Mouse (Mus musculus) Patski (cell line): Measurements from ENCODE around the gene Rdh16f1. TPM values are rescaled to one million over a fixed set of nuclear protein-coding genes. Genes with fewer than 3 reads are reported as not detected.

Source experiments
- ATAC-seq: fragments of 100-300 bp; one replicate; pipeline ENCODE4 v1.8.0; 2021
- CTCF ChIA-PET: fragments of 350-600 bp; sonication (Branson Sonifier 250); formaldehyde crosslinking; loops from one replicate; lab custom pipeline; 2022; ENCODE audit warnings: inconsistent platforms; lab: Charles Lee
- POLR2A ChIA-PET: fragments of 350-600 bp; sonication (Branson Sonifier 250); formaldehyde crosslinking; loops from one replicate; lab custom pipeline; 2022; ENCODE audit warnings: antibody characterized with exemption, inconsistent platforms; lab: Charles Lee
- DNase-seq: peaks from one replicate; pipeline ENCODE4 v3.0.0-alpha.2; 2011; ENCODE audit warnings: low read depth, low spot score
- H3K27me3 ChIP-seq: fragments of 371-371 bp; one replicate; pipeline ENCODE4 v1.5.1; 2021
- CTCF ChIP-seq: fragments of 100-300 bp; IDR thresholded peaks from one replicate; pipeline ENCODE4 v1.5.1; 2021
- in situ Hi-C: fragments of 300-500 bp; cut with MboI; formaldehyde crosslinking; loops from 3 replicates; pipeline ENCODE4 v1.11.1; 2018; ENCODE audit warnings: low pct_unique_long_range_greater_than_20kb, mixed read lengths
- polyA plus RNA-seq: library from polyadenylated mRNA; unstranded; gene quantifications from one replicate; pipeline ENCODE4 v1.2.3, GENCODE M21; 2021

Gene Rdh16f1
- 0.18 TPM for polyA plus RNA-seq

- H3K27me3 ChIP-seq: no peaks in the 10 kb centered on the region
- POLR2A ChIA-PET: no interaction called here
- no peak for TF ChIP-seq CTCF
- DNase-seq: no peak
- ATAC-seq: no peak
- in situ Hi-C loops: loop anchor here (10.0 kb wide), 1 partner anchor 115 kb away; no protein-coding TSS in a partner anchor
- CTCF ChIA-PET: no interaction called here
These were observed at the start of gene Rdh16f1, which contains the start of gene Rdh1 for GRCm38 (mm10) chr10:127759181-127760110. Gene Rdh16f1 (plus strand): TSS chr10:127759787. Gene Rdh1 (plus strand): TSS chr10:127759721.

- no peak for TF ChIP-seq CTCF
- no peaks in the 10 kb centered on the region for H3K27me3 ChIP-seq
- ChIA-PET POLR2A (interaction anchor here (1.2 to 1.5 kb wide), 2 partner anchors 13 to 15 kb away, joined by 3 read pairs; no protein-coding TSS in a partner anchor), CTCF (no interaction called here)
- DNase-seq (no peak), ATAC-seq (no peak)
- in situ Hi-C loops: no loop called here
These were observed 49.3 kb upstream of the Rdh16f1 start for GRCm38 (mm10) chr10:127710331-127710730.

GRCm38 (mm10) chr10:127712736-127713135 is 46.9 kb upstream of the Rdh16f1 start:
- no peaks in the 10 kb centered on the region for H3K27me3 ChIP-seq
- no peak for TF ChIP-seq CTCF
- POLR2A ChIA-PET: no interaction called here
- CTCF ChIA-PET: interaction anchor here (1.6 kb wide), 1 partner anchor 12 kb away, joined by 5 read pairs; the partner anchor contains the start of gene Tac2
- ATAC-seq: no peak
- no peak for DNase-seq
- in situ Hi-C loops: no loop called here

- in situ Hi-C loops: no loop called here
- CTCF ChIA-PET: no interaction called here
- H3K27me3 ChIP-seq: peaks cover 19% of the 10 kb centered on the region
- POLR2A ChIA-PET: no interaction called here
- TF ChIP-seq CTCF: no peak
- ATAC-seq: no peak
- no peak for DNase-seq
These were observed 37.7 kb upstream of the Rdh16f1 start for GRCm38 (mm10) chr10:127721671-127722418.

DNA sequence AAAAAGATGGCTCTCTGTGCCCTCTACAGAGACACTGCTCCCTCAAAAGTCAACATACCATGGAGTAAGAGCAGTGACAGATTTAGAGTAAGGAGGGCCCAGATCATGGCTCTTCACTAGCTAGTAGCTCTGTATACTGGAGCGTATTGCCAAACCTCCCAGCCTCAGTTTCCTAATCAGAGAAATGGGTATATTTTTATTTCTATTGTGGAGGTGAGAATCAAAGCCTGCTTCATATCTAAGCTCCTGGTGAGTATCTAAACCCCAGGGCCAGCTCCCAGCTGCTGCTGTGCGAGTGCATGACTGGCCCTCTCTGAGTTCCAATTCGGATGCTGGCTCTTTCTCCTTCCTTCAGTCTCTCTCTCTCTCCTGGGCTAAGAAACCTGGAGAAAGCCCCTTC is 35.4 kb upstream of the Rdh16f1 start, which contains the start of gene Tac2:
Tac2 (plus strand) TSS at position 301 of the 400 bp plus-strand sequence.
- ChIA-PET CTCF (interaction anchor here (1.3 to 1.8 kb wide), 4 partner anchors 11 to 62 kb away, joined by 3 to 5 read pairs (median 4); no protein-coding TSS in a partner anchor), POLR2A (no interaction called here)
- in situ Hi-C loops: no loop called here
- DNase-seq (no peak), ATAC-seq (no peak)
- no peak for TF ChIP-seq CTCF
- H3K27me3 ChIP-seq: peaks cover 35% of the 10 kb centered on the region

- CTCF ChIA-PET: interaction anchor here (1.6 to 1.8 kb wide), 2 partner anchors 12 to 36 kb away, joined by 5 read pairs; no protein-coding TSS in a partner anchor
- in situ Hi-C loops: no loop called here
- POLR2A ChIA-PET: interaction anchor here (0.7 kb wide), 1 partner anchor 12 kb away, joined by 5 read pairs; no protein-coding TSS in a partner anchor
- no peak for TF ChIP-seq CTCF
- ATAC-seq (no peak), DNase-seq (no peak)
- peaks cover 40% of the 10 kb centered on the region for H3K27me3 ChIP-seq
These were observed 34.5 kb upstream of the Rdh16f1 start for GRCm38 (mm10) chr10:127725136-127725535.

GRCm38 (mm10) chr10:127728437-127728836 is 31.1 kb upstream of the Rdh16f1 start:
- peaks cover 30% of the 10 kb centered on the region for H3K27me3 ChIP-seq
- ChIA-PET POLR2A (no interaction called here), CTCF (no interaction called here)
- ATAC-seq (no peak), DNase-seq (no peak)
- no peak for TF ChIP-seq CTCF
- in situ Hi-C loops: no loop called here

- ATAC-seq (no peak), DNase-seq (no peak)
- in situ Hi-C loops: loop anchor here (10.0 kb wide), 1 partner anchor 274 kb away; the partner anchor contains the start of gene Hsd17b6
- POLR2A ChIA-PET: no interaction called here
- CTCF ChIA-PET: interaction anchor here (0.7 kb wide), 1 partner anchor 207 kb away, joined by 3 read pairs; no protein-coding TSS in a partner anchor
- H3K27me3 ChIP-seq: peaks cover 28% of the 10 kb centered on the region
- no peak for TF ChIP-seq CTCF
These were observed 29.2 kb upstream of the Rdh16f1 start for GRCm38 (mm10) chr10:127730285-127730932.

GRCm38 (mm10) chr10:127730933-127731310 is 28.7 kb upstream of the Rdh16f1 start:
- no peak for TF ChIP-seq CTCF
- peaks cover 23% of the 10 kb centered on the region for H3K27me3 ChIP-seq
- POLR2A ChIA-PET: no interaction called here
- in situ Hi-C loops: loop anchor here (10.0 kb wide), 1 partner anchor 274 kb away; the partner anchor contains the start of gene Hsd17b6
- CTCF ChIA-PET: no interaction called here
- ATAC-seq (no peak), DNase-seq (no peak)

DNA sequence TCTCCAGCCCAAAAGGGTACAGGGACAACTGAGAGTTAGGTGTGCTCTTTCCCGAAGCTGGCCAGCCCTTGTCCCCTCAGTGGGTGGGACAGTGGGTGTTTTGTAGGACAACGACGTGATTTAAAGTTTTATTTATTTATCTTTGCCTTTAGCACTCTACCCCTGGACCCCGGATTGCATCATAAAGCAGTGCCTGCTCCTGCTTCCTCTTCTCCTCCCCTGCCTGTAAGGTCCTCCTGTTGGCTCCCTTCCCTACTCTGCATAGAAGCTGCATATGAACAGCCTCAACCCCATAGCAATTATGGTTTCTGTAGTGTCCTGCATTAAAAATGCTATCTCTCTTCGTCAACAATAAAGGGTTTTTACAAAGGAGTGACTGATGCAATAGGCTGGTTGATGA is 28.2 kb upstream of the Rdh16f1 start:
- ChIA-PET CTCF (no interaction called here), POLR2A (no interaction called here)
- ATAC-seq (no peak), DNase-seq (no peak)
- peaks cover 21% of the 10 kb centered on the region for H3K27me3 ChIP-seq
- in situ Hi-C loops: loop anchor here (10.0 kb wide), 1 partner anchor 273 kb away; the partner anchor contains the start of gene Hsd17b6
- TF ChIP-seq CTCF: no peak
